Mouse (Mus musculus) megakaryocyte, embryonic 14.5 days (primary cell): Measurements from ENCODE around the gene Ctrc.

Source experiments
- FLI1 ChIP-seq: IDR thresholded peaks from 2 replicates; pipeline ENCODE4 v1.6.1; 2012; ENCODE audit warnings: low read length, inconsistent platforms, mixed read lengths
- GATA1 ChIP-seq: IDR thresholded peaks from 3 replicates; pipeline ENCODE4 v1.6.1; 2012; ENCODE audit warnings: mixed read lengths, low read length, inconsistent platforms, borderline replicate concordance

DNA sequence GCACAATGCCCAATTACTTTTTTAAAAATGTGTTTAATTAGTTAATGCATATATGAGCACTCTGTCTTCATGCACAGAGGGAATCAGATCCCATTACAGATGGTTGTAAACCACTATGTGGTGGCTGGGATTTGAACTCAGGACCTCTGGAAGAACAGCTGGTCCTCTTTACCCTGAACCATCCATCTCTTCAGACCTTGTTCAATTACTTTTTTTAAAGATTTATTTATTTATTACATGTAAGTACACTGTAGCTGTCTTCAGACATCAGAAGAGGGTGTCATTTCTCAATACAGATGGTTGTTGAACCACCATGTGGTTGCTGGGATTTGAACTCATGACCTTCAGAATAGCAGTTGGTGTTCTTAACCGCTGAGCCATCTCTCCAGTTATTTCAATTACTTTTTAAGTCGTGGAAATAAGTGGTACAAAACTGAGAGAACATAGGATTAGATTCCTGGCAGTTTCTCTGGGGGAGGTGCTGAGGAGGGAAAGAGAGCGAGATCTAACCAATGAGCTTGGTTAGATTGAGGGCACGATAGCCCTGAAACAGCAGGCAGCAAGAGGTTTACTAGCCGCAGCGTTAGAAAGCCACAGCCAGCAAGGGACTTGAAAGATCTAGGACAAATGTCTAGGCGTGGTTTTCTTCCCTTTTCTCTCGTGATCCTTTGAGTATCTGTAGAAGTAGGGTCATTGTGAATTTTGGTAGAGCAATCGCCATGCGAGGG lies 53.4 kb downstream of the Ctrc start:
- TF ChIP-seq GATA1 (no peak), FLI1 (no peak)
